Mouse (Mus musculus): ENCODE results near the gene Cysltr2. TPM values are rescaled to one million over a fixed set of nuclear protein-coding genes. Genes with fewer than 3 reads are reported as not detected.

The Cysltr2 gene
- 7.4 TPM for polyA plus RNA-seq (2014; fragmentation: Illumina TruSeq; extraction: RNeasy Lipid Tissue Mini Kit (QIAGEN cat#74804); ENCODE audit: low replicate concordance)

GRCm38 (mm10) chr14:73048937-73049336 is at the start of gene Cysltr2:
Cysltr2 (minus strand) TSS chr14:73049114.

Other genes starting within 250 kb of the Cysltr2 start
- gene Rcbtb2, start 73.9 kb upstream of the Cysltr2 start, polyA plus RNA-seq (2014; fragmentation: Illumina TruSeq; extraction: RNeasy Lipid Tissue Mini Kit (QIAGEN cat#74804); ENCODE audit: low replicate concordance): 34.5 TPM
- 14.4 TPM for gene Lpar6, start 188.8 kb upstream of the Cysltr2 start, polyA plus RNA-seq (2014; fragmentation: Illumina TruSeq; extraction: RNeasy Lipid Tissue Mini Kit (QIAGEN cat#74804); ENCODE audit: low replicate concordance)